ENCODE assay signal across 8 mouse cellular contexts in the genomic region with DNA sequence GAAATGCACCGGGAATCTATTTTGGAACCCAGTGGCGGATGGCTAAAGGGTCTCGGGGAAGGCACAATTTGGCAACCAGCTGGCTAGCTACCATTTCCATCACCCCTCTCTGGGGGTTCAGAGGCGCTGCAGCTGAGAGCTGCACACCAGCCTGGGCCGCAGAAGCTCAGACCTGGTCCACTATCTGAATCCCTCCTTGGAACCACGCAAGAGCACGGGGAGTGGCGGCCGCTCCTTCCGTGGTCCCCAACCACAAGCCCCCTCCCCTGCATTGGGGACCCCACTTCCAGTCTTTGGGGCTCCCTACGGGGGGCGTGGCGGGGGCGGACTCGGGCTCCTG. TPM values are rescaled to one million over a fixed set of nuclear protein-coding genes. Genes with fewer than 3 reads are reported as not detected.
DNase-seq lines count a peak whose midpoint lies in the region; ATAC-seq and TF ChIP-seq lines count a peak whose summit lies in the region.

No protein-coding gene starts in this region.

- peak overlapping the region; percentile 66 for H3K4me3 ChIP-seq in heart, embryonic 12.5 days
- H3K4me3 ChIP-seq in ES-Bruce4 (ENCODE audit: low read depth, low read length), result peak overlapping the region; percentile 52
- H3K4me3 ChIP-seq in hindbrain, embryonic 11.5 days (ENCODE audit: low read depth, low read length), result peak overlapping the region; percentile 54
- H3K4me3 ChIP-seq in midbrain, embryonic 10.5 days, result peak overlapping the region; percentile 89

- TF ChIP-seq CTCF in ES-Bruce4 (IDR thresholded peaks at IDR 0.05; ENCODE audit: low read depth, low read length), result no peak

- no peaks in the 10 kb centered on the region for H3K36me3 ChIP-seq in heart, embryonic 12.5 days
- H3K36me3 ChIP-seq in ES-Bruce4 (ENCODE audit: control insufficient read depth, insufficient read depth, low read length, poor library complexity, severe bottlenecking), result no peaks in the 10 kb centered on the region
- no peaks in the 10 kb centered on the region for H3K36me3 ChIP-seq in hindbrain, embryonic 11.5 days (ENCODE audit: control insufficient read depth, insufficient read depth, low read length)
- H3K36me3 ChIP-seq in midbrain, embryonic 10.5 days, result no peaks in the 10 kb centered on the region

- WGBS in heart, embryonic 12.5 days, result 2% methylated on average over 15 of the region's 15 CpGs
- 2% methylated on average over 15 of the region's 15 CpGs for WGBS in hindbrain, embryonic 11.5 days
- under 1% methylated on average over 15 of the region's 15 CpGs for WGBS in midbrain, embryonic 10.5 days

- no peaks in the 10 kb centered on the region for H3K9me3 ChIP-seq in heart, embryonic 12.5 days (replicated peaks)
- no peaks in the 10 kb centered on the region for H3K9me3 ChIP-seq in ES-Bruce4 (replicated peaks; ENCODE audit: control insufficient read depth, insufficient read depth, low read length, poor library complexity, severe bottlenecking)
- H3K9me3 ChIP-seq in hindbrain, embryonic 11.5 days (ENCODE audit: control insufficient read depth, low read length), result no peaks in the 10 kb centered on the region
- no peaks in the 10 kb centered on the region for H3K9me3 ChIP-seq in midbrain, embryonic 10.5 days (replicated peaks)

- peaks cover 69% of the 10 kb centered on the region for H3K27me3 ChIP-seq in heart, embryonic 12.5 days (replicated peaks)
- peaks cover 12% of the 10 kb centered on the region for H3K27me3 ChIP-seq in ES-Bruce4 (ENCODE audit: control insufficient read depth, insufficient read depth, low read length, poor library complexity, severe bottlenecking)
- H3K27me3 ChIP-seq in hindbrain, embryonic 11.5 days (ENCODE audit: control insufficient read depth, insufficient read depth, low read length), result peaks cover 15% of the 10 kb centered on the region
- peaks cover 62% of the 10 kb centered on the region for H3K27me3 ChIP-seq in midbrain, embryonic 10.5 days (ENCODE audit: low read depth, poor library complexity, severe bottlenecking)

- no peak overlapping the region for H3K27ac ChIP-seq in heart, embryonic 12.5 days (ENCODE audit: poor library complexity, severe bottlenecking)
- no peak overlapping the region for H3K27ac ChIP-seq in ES-Bruce4 (ENCODE audit: insufficient read depth, low read length)
- peak overlapping the region; percentile 78 for H3K27ac ChIP-seq in hindbrain, embryonic 11.5 days (ENCODE audit: low read depth, low read length)
- peak overlapping the region; percentile 86 for H3K27ac ChIP-seq in midbrain, embryonic 10.5 days (replicated peaks)

- peak overlapping the region; percentile 99 for H3K4me2 ChIP-seq in heart, embryonic 12.5 days
- H3K4me2 ChIP-seq in hindbrain, embryonic 11.5 days (replicated peaks; ENCODE audit: low read depth, low read length), result peak overlapping the region; percentile 58

- H3K9ac ChIP-seq in heart, embryonic 12.5 days, result peak overlapping the region; percentile 52
- peak overlapping the region; percentile 36; the same call in 1 of the 2 replicates for H3K9ac ChIP-seq in ES-Bruce4 (ENCODE audit: low read depth, poor library complexity, severe bottlenecking)
- H3K9ac ChIP-seq in hindbrain, embryonic 11.5 days (ENCODE audit: low read depth, low read length), result peak overlapping the region; percentile 79

- H3K4me1 ChIP-seq in heart, embryonic 12.5 days (replicated peaks), result peaks cover 17% of the 10 kb centered on the region
- H3K4me1 ChIP-seq in ES-Bruce4 (ENCODE audit: control insufficient read depth, insufficient read depth, low read length), result no peaks in the 10 kb centered on the region
- H3K4me1 ChIP-seq in hindbrain, embryonic 11.5 days (replicated peaks; ENCODE audit: control insufficient read depth, insufficient read depth, low read length), result no peaks in the 10 kb centered on the region
- H3K4me1 ChIP-seq in midbrain, embryonic 10.5 days, result peaks cover 19% of the 10 kb centered on the region

- TF ChIP-seq POLR2A in ES-Bruce4 (IDR thresholded peaks at IDR 0.05; ENCODE audit: insufficient read depth, low read length), result no peak

- no peak for TF ChIP-seq EP300 in ES-Bruce4 (IDR thresholded peaks at IDR 0.05; ENCODE audit: insufficient read depth, low read depth, low read length)

- ATAC-seq in heart, embryonic 12.5 days (ENCODE audit: insufficient number of reproducible peaks, low FRiP score), result no peak
- peak; percentile 57 for ATAC-seq in hindbrain, embryonic 11.5 days (ENCODE audit: low FRiP score)

- no peak for DNase-seq in heart, postnatal 4 days
- no peak for DNase-seq in hindbrain, embryonic 11.5 days (ENCODE audit: low spot score)
- peak; percentile 53 for DNase-seq in midbrain, embryonic 10.5 days (ENCODE audit: low spot score)
- no peak for DNase-seq in frontal cortex, adult 2 months (ENCODE audit: extremely low spot score in 1 of 2, low spot score in 1 of 2)
- DNase-seq in layer of hippocampus, adult 18-20 months (ENCODE audit: low spot score in 2 of 2), result no peak
- no peak for DNase-seq in layer of hippocampus, adult 11-12 months (ENCODE audit: low spot score)

RNA-seq across cellular contexts. Expression of gene Ptpn5, which starts 1.7 kb away (rescaled TPM):
- polyA plus RNA-seq in heart, embryonic 12.5 days (2016; fragmentation: Nextera tagmentation; extraction: Ambion mirVana), result 0.10 TPM in 1 of 2 replicates, not detected in the other
- not detected for total RNA-seq in heart, postnatal 4 days (2021)
- not detected in 2 replicates for polyA plus RNA-seq in ES-Bruce4 (2011; ENCODE audit: insufficient read depth, insufficient read length, low read depth, missing spikeins)
- 27.9 and 28.2 TPM in 2 replicates for polyA plus RNA-seq in hindbrain, embryonic 11.5 days (2014; fragmentation: Nextera tagmentation; extraction: Ambion mirVana)
- polyA plus RNA-seq in midbrain, embryonic 10.5 days (2016; fragmentation: Nextera tagmentation; extraction: Ambion mirVana), result 6.6 and 17.6 TPM in 2 replicates
- 124 and 139 TPM in 2 replicates for polyA plus RNA-seq in frontal cortex, adult 2 months (2012; rRNA removed)
- 100 to 1,000 TPM; 102 to 103 TPM for total RNA-seq in layer of hippocampus, adult 18-20 months (2021)

Comparison
In these comparisons a context has a peak if more than half of its experiments do, and no peak if none do; other contexts are left out.
1. H3K27ac ChIP-seq: peak in hindbrain, embryonic 11.5 days (single experiment) and midbrain, embryonic 10.5 days (single experiment); none in heart, embryonic 12.5 days (single experiment) and ES-Bruce4 (single experiment).
2. Peak in every context shown above with its lines, with median percentiles within 50 percentile points of each other: H3K4me3 ChIP-seq and H3K9ac ChIP-seq.